Mouse (Mus musculus): ENCODE data around the gene Ttc28. TPM values are rescaled to one million over a fixed set of nuclear protein-coding genes. Genes with fewer than 3 reads are reported as not detected.
A peak's percentile ranks its signal among the peaks of the same experiment; 100 is the strongest.

Ttc28 gene
- polyA plus RNA-seq, 1 experiment from 2014 or later, result 13.0 TPM

GRCm38 (mm10) chr5:110978461-110978860, 98.9 kb downstream of the Ttc28 start:
- Histone ChIP-seq H3K27ac (ENCODE audit: low read depth) (peak overlapping the region; percentile 82), H3K9me3 (ENCODE audit: control insufficient read depth, low read length) (no peaks in the 10 kb centered on the region), H3K4me2 (ENCODE audit: low read length) (peak overlapping the region; percentile 83), H3K27me3 (replicated peaks; ENCODE audit: control insufficient read depth, insufficient read depth, low read length) (no peaks in the 10 kb centered on the region), H3K4me1 (replicated peaks; ENCODE audit: control insufficient read depth, insufficient read depth, low read length) (peaks cover 7% of the 10 kb centered on the region; the same call in 1 of the 2 replicates), H3K4me3 (ENCODE audit: low read depth, low read length) (peak overlapping the region; percentile 67), H3K36me3 (ENCODE audit: control insufficient read depth, insufficient read depth, low read length) (no peaks in the 10 kb centered on the region), H3K9ac (ENCODE audit: low read length) (peak overlapping the region; percentile 70)
- ATAC-seq (replicated peaks; ENCODE audit: low FRiP score, low TSS enrichment, low read depth), result peak; percentile 81
- WGBS, result 2% methylated on average over 9 of the region's 9 CpGs
- peak; percentile 79 for DNase-seq (ENCODE audit: low spot score)

- peak overlapping the region; percentile 67 for H3K4me3 ChIP-seq (ENCODE audit: low read depth, low read length)
- peak overlapping the region; percentile 83 for H3K4me2 ChIP-seq (ENCODE audit: low read length)
- ATAC-seq (replicated peaks; ENCODE audit: low FRiP score, low TSS enrichment, low read depth) (peak; percentile 64), DNase-seq (ENCODE audit: low spot score) (peak; percentile 82)
- H3K9ac ChIP-seq (ENCODE audit: low read length), result peak overlapping the region; percentile 70
- H3K9me3 ChIP-seq (ENCODE audit: control insufficient read depth, low read length), result no peaks in the 10 kb centered on the region
- under 1% methylated on average over 85 of the region's 104 CpGs for WGBS
- peaks cover 9% of the 10 kb centered on the region; the same call in 1 of the 2 replicates for H3K4me1 ChIP-seq (replicated peaks; ENCODE audit: control insufficient read depth, insufficient read depth, low read length)
- H3K36me3 ChIP-seq (ENCODE audit: control insufficient read depth, insufficient read depth, low read length), result no peaks in the 10 kb centered on the region
- H3K27me3 ChIP-seq (replicated peaks; ENCODE audit: control insufficient read depth, insufficient read depth, low read length), result no peaks in the 10 kb centered on the region
- peak overlapping the region; percentile 82 for H3K27ac ChIP-seq (ENCODE audit: low read depth)
Measured at GRCm38 (mm10) chr5:110979011-110979860, 99.6 kb downstream of the Ttc28 start.

GRCm38 (mm10) chr5:110979861-110980346, 100.3 kb downstream of the Ttc28 start:
- WGBS, result under 1% methylated on average over 14 of the region's 14 CpGs
- DNase-seq (ENCODE audit: low spot score), result peak; percentile 80
- peak; percentile 19; the same call in 1 of the 2 replicates for ATAC-seq (replicated peaks; ENCODE audit: low FRiP score, low TSS enrichment, low read depth)
- Histone ChIP-seq H3K4me1 (replicated peaks; ENCODE audit: control insufficient read depth, insufficient read depth, low read length) (peaks cover 12% of the 10 kb centered on the region; the same call in 1 of the 2 replicates), H3K27me3 (replicated peaks; ENCODE audit: control insufficient read depth, insufficient read depth, low read length) (no peaks in the 10 kb centered on the region), H3K36me3 (ENCODE audit: control insufficient read depth, insufficient read depth, low read length) (no peaks in the 10 kb centered on the region), H3K4me2 (ENCODE audit: low read length) (peak overlapping the region; percentile 83), H3K4me3 (ENCODE audit: low read depth, low read length) (peak overlapping the region; percentile 67), H3K27ac (ENCODE audit: low read depth) (peak overlapping the region; percentile 82), H3K9me3 (ENCODE audit: control insufficient read depth, low read length) (no peaks in the 10 kb centered on the region), H3K9ac (ENCODE audit: low read length) (peak overlapping the region; percentile 70)

GRCm38 (mm10) chr5:110980576-110980975, 101.0 kb downstream of the Ttc28 start:
- Histone ChIP-seq H3K4me3 (ENCODE audit: low read depth, low read length) (peak overlapping the region; percentile 67), H3K27ac (ENCODE audit: low read depth) (no peak overlapping the region), H3K36me3 (ENCODE audit: control insufficient read depth, insufficient read depth, low read length) (no peaks in the 10 kb centered on the region), H3K9ac (ENCODE audit: low read length) (no peak overlapping the region; the same call in 1 of the 2 replicates), H3K27me3 (replicated peaks; ENCODE audit: control insufficient read depth, insufficient read depth, low read length) (no peaks in the 10 kb centered on the region), H3K9me3 (ENCODE audit: control insufficient read depth, low read length) (no peaks in the 10 kb centered on the region), H3K4me2 (ENCODE audit: low read length) (peak overlapping the region; percentile 83), H3K4me1 (replicated peaks; ENCODE audit: control insufficient read depth, insufficient read depth, low read length) (peaks cover 12% of the 10 kb centered on the region; the same call in 1 of the 2 replicates)
- 57% methylated on average over 5 of the region's 5 CpGs for WGBS
- DNase-seq (ENCODE audit: low spot score) (no peak), ATAC-seq (replicated peaks; ENCODE audit: low FRiP score, low TSS enrichment, low read depth) (no peak)

GRCm38 (mm10) chr5:110982436-110982835, 102.8 kb downstream of the Ttc28 start:
- WGBS, result 67% methylated on average over 3 of the region's 3 CpGs
- no peaks in the 10 kb centered on the region for H3K27me3 ChIP-seq (replicated peaks; ENCODE audit: control insufficient read depth, insufficient read depth, low read length)
- peaks cover 12% of the 10 kb centered on the region; the same call in 1 of the 2 replicates for H3K4me1 ChIP-seq (replicated peaks; ENCODE audit: control insufficient read depth, insufficient read depth, low read length)
- no peak overlapping the region for H3K4me3 ChIP-seq (ENCODE audit: low read depth, low read length)
- H3K9ac ChIP-seq (ENCODE audit: low read length), result no peak overlapping the region
- no peak overlapping the region for H3K4me2 ChIP-seq (ENCODE audit: low read length)
- no peak overlapping the region for H3K27ac ChIP-seq (ENCODE audit: low read depth)
- DNase-seq (ENCODE audit: low spot score) (no peak), ATAC-seq (replicated peaks; ENCODE audit: low FRiP score, low TSS enrichment, low read depth) (no peak)
- H3K36me3 ChIP-seq (ENCODE audit: control insufficient read depth, insufficient read depth, low read length), result no peaks in the 10 kb centered on the region
- no peaks in the 10 kb centered on the region for H3K9me3 ChIP-seq (ENCODE audit: control insufficient read depth, low read length)

- Histone ChIP-seq H3K36me3 (ENCODE audit: control insufficient read depth, insufficient read depth, low read length) (no peaks in the 10 kb centered on the region), H3K9me3 (ENCODE audit: control insufficient read depth, low read length) (no peaks in the 10 kb centered on the region), H3K4me1 (replicated peaks; ENCODE audit: control insufficient read depth, insufficient read depth, low read length) (peaks cover 12% of the 10 kb centered on the region; the same call in 1 of the 2 replicates), H3K4me3 (ENCODE audit: low read depth, low read length) (no peak overlapping the region), H3K4me2 (ENCODE audit: low read length) (no peak overlapping the region), H3K27me3 (replicated peaks; ENCODE audit: control insufficient read depth, insufficient read depth, low read length) (no peaks in the 10 kb centered on the region), H3K9ac (ENCODE audit: low read length) (no peak overlapping the region), H3K27ac (ENCODE audit: low read depth) (no peak overlapping the region)
- WGBS, result 73% methylated on average over 6 of the region's 6 CpGs
- DNase-seq (ENCODE audit: low spot score) (no peak), ATAC-seq (replicated peaks; ENCODE audit: low FRiP score, low TSS enrichment, low read depth) (no peak)
Measured at GRCm38 (mm10) chr5:110984136-110984681, 104.6 kb downstream of the Ttc28 start.

GRCm38 (mm10) chr5:110996835-110997539, 117.4 kb downstream of the Ttc28 start:
- DNase-seq (ENCODE audit: low spot score), result no peak

GRCm38 (mm10) chr5:110997692-110998091, 118.1 kb downstream of the Ttc28 start:
- DNase-seq (ENCODE audit: low spot score), result no peak
- no peak for ATAC-seq (replicated peaks; ENCODE audit: low FRiP score, low TSS enrichment, low read depth)
- Histone ChIP-seq H3K9me3 (ENCODE audit: control insufficient read depth, low read length) (no peaks in the 10 kb centered on the region), H3K4me3 (ENCODE audit: low read depth, low read length) (no peak overlapping the region), H3K9ac (ENCODE audit: low read length) (no peak overlapping the region), H3K4me2 (ENCODE audit: low read length) (no peak overlapping the region), H3K4me1 (replicated peaks; ENCODE audit: control insufficient read depth, insufficient read depth, low read length) (no peaks in the 10 kb centered on the region), H3K27me3 (replicated peaks; ENCODE audit: control insufficient read depth, insufficient read depth, low read length) (no peaks in the 10 kb centered on the region), H3K36me3 (ENCODE audit: control insufficient read depth, insufficient read depth, low read length) (no peaks in the 10 kb centered on the region), H3K27ac (ENCODE audit: low read depth) (no peak overlapping the region)
- WGBS, result 74% methylated on average over 7 of the region's 7 CpGs

More at GRCm38 (mm10) chr5:110996835-110997539, 117.4 kb downstream of the Ttc28 start:
- no peak overlapping the region for H3K4me3 ChIP-seq (ENCODE audit: low read depth, low read length)
- no peaks in the 10 kb centered on the region for H3K4me1 ChIP-seq (replicated peaks; ENCODE audit: control insufficient read depth, insufficient read depth, low read length)
- H3K4me2 ChIP-seq (ENCODE audit: low read length), result no peak overlapping the region
- no peak overlapping the region for H3K9ac ChIP-seq (ENCODE audit: low read length)
- ATAC-seq (replicated peaks; ENCODE audit: low FRiP score, low TSS enrichment, low read depth), result no peak
- WGBS, result 83% methylated on average over 13 of the region's 13 CpGs
- no peak overlapping the region for H3K27ac ChIP-seq (ENCODE audit: low read depth)
- H3K36me3 ChIP-seq (ENCODE audit: control insufficient read depth, insufficient read depth, low read length), result no peaks in the 10 kb centered on the region
- no peaks in the 10 kb centered on the region for H3K9me3 ChIP-seq (ENCODE audit: control insufficient read depth, low read length)
- H3K27me3 ChIP-seq (replicated peaks; ENCODE audit: control insufficient read depth, insufficient read depth, low read length), result no peaks in the 10 kb centered on the region

Measured in intestine, embryonic 14.5 days (tissue).